Comparison of ENCODE assay signal across 13 mouse cellular contexts in genomic region chr19:56800930-56801655, GRCm38 (mm10). TPM values are rescaled to one million over a fixed set of nuclear protein-coding genes. Genes with fewer than 3 reads are reported as not detected.
DNase-seq lines count a peak whose midpoint lies in the region; ATAC-seq lines count a peak whose summit lies in the region.
"Had no signal": no experiment of that assay in that cellular context is flagged by ENCODE, and none has a peak within 500 bp of the region (broad histone marks: within the 10 kb centered on the region; RNA-seq: fewer than 3 reads in every experiment).

No protein-coding gene starts in this region.

- no peaks in the 10 kb centered on the region for H3K27me3 ChIP-seq in heart, embryonic 16.5 days (ENCODE audit: control insufficient read depth, insufficient read depth, low read length)

- no peak overlapping the region for H3K9ac ChIP-seq in heart, embryonic 16.5 days (ENCODE audit: low read length)

- H3K27ac ChIP-seq in heart, embryonic 16.5 days (ENCODE audit: low read length): peak overlapping the region; percentile 46
- H3K27ac ChIP-seq: hindbrain, postnatal 0 days had no signal

- H3K9me3 ChIP-seq in heart, embryonic 16.5 days (replicated peaks; ENCODE audit: control insufficient read depth, low read length): no peaks in the 10 kb centered on the region

- no peak overlapping the region for H3K4me2 ChIP-seq in heart, embryonic 16.5 days (ENCODE audit: low read depth, low read length)

- no peak for DNase-seq in heart, adult 9 months (ENCODE audit: low spot score in 2 of 2)
- DNase-seq in MEL-GATA-1-ER (ENCODE audit: extremely low read depth, low read depth): peak; percentile 93
- peak; percentile 62 for DNase-seq in lung, postnatal 25 days (ENCODE audit: low spot score)
- no peak for DNase-seq in right cerebral cortex, postnatal 36 days (ENCODE audit: low spot score in 2 of 2)
- DNase-seq in embryo, embryonic 10.5 days (ENCODE audit: low spot score): no peak
- no peak for DNase-seq in Muller cell, postnatal 12 days (ENCODE audit: inconsistent ontology term)
- DNase-seq: adrenal gland, postnatal 10 days; gastrocnemius, postnatal 14 days had no signal

- 30% methylated on average over 7 of the region's 7 CpGs for WGBS in heart, embryonic 16.5 days

- peak; percentile 29 for ATAC-seq in heart, embryonic 16.5 days (replicated peaks; ENCODE audit: extremely low read depth, insufficient read depth, low FRiP score)
- ATAC-seq in granulocyte monocyte progenitor cell, adult 5-6 weeks (replicated peaks; ENCODE audit: poor library complexity, severe bottlenecking): peak; percentile 62
- ATAC-seq: forebrain, embryonic 16.5 days; hindbrain, postnatal 0 days had no signal

- no peak overlapping the region for H3K4me3 ChIP-seq in heart, embryonic 16.5 days (ENCODE audit: low read length)
- H3K4me3 ChIP-seq: myocyte had no signal

- peaks cover 23% of the 10 kb centered on the region for H3K4me1 ChIP-seq in heart, embryonic 16.5 days (ENCODE audit: control insufficient read depth, insufficient read depth, low read length)

- H3K36me3 ChIP-seq in heart, embryonic 16.5 days (ENCODE audit: control insufficient read depth, insufficient read depth): peaks cover 45% of the 10 kb centered on the region

RNA-seq across cellular contexts. Expression of gene Ccdc186, which starts 20.9 kb away (rescaled TPM):
- 17.4 and 18.7 TPM in 2 replicates for polyA plus RNA-seq in heart, embryonic 16.5 days (2015; fragmentation: Nextera tagmentation; extraction: Ambion mirVana)
- 3.4 and 8.7 TPM in 2 replicates for total RNA-seq in granulocyte monocyte progenitor cell, adult 5-6 weeks (2014; fragmentation: Nextera tagmentation)
- total RNA-seq in granulocyte monocyte progenitor cell, adult 5-6 weeks (2017): 12.7 and 20.6 TPM in 2 replicates

RNA-seq across cellular contexts. Expression of gene Tdrd1, which starts 24.9 kb away (rescaled TPM):
- polyA plus RNA-seq in heart, embryonic 16.5 days (2015; fragmentation: Nextera tagmentation; extraction: Ambion mirVana): 0.32 and 0.44 TPM in 2 replicates
- not detected in 2 replicates for total RNA-seq in granulocyte monocyte progenitor cell, adult 5-6 weeks (2014; fragmentation: Nextera tagmentation)
- not detected in 2 replicates for total RNA-seq in granulocyte monocyte progenitor cell, adult 5-6 weeks (2017)
- total RNA-seq: gastrocnemius, postnatal 14 days had no signal
- polyA plus RNA-seq: myocyte had no signal

Comparison
In these comparisons a context has a peak if more than half of its experiments do, and no peak if none do; other contexts are left out.
1. DNase-seq: peak in MEL-GATA-1-ER (single experiment) and lung, postnatal 25 days (single experiment); none in heart, adult 9 months (0 of 2), right cerebral cortex, postnatal 36 days (0 of 2), embryo, embryonic 10.5 days (single experiment) and Muller cell, postnatal 12 days (single experiment).